Mouse (Mus musculus): ENCODE data around the gene Mrps25.

The Mrps25 gene

GRCm38 (mm10) chr6:92124547-92124946 lies 59.3 kb downstream of the Mrps25 start:
- no peak for DNase-seq

Data from kidney, postnatal 14 days (tissue).